Mouse (Mus musculus): ENCODE data around the gene Gfm1.

Gfm1 gene

DNA sequence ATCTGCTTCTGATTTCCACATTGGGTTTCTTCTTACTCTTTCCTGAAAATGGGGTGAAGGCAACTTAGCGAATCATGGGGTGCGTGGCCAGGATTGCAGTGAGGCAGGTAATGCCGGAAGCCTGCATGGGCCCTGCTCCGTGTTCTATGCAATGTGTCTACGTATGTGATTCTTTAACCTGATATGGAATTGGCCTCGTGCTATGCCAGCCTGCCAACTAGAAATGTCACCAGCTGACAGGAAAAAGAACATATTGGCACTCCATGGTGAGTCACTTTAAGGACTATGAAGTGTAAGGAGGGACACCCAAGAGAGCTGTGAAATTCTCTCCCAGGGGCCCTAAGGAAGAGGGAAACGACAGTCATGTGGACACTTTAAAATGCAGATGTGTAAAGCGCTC, 63.2 kb downstream of the Gfm1 start:
- in situ Hi-C loops (cut with MboI, MseI): no loop called here

DNA sequence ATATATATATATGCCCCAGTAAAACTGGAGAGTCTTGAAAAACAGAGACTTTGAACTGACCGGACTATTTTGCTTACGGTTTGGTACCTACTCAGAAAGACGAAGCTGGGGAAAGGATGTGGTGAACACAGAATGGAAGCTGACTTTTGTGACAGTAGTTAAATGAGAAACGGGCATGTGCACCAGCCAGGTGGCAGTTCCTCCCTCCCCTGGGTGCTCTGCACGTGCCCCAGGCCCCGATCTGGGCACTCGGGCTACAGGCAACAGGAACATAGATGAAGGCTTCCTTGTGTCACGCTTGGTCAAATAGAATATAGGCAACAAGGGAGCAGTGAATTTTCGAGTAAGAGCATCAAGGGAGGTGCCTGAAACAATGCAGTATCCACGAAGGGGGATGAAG, 66.4 kb downstream of the Gfm1 start:
- in situ Hi-C loops (cut with MboI, MseI): no loop called here

DNA sequence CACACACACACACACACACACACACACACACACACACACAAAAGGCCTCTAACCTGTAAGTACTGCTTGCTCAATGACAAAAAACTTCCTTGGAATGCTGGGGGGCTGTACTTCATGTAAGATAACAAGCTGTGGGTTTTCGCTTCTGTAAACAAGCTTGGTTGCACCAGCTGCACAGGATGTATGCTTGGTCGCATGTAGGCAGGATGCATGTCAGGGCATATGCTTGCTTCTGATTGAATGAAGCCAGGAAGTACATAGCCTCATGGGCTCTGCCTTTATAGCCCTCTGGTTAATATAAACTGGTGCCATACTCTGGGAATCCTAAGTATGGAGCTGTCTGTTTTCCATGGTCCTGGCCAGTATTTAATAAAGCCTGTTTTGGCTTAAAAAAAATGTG, 68.1 kb downstream of the Gfm1 start:
- in situ Hi-C loops (cut with MboI, MseI): no loop called here

DNA sequence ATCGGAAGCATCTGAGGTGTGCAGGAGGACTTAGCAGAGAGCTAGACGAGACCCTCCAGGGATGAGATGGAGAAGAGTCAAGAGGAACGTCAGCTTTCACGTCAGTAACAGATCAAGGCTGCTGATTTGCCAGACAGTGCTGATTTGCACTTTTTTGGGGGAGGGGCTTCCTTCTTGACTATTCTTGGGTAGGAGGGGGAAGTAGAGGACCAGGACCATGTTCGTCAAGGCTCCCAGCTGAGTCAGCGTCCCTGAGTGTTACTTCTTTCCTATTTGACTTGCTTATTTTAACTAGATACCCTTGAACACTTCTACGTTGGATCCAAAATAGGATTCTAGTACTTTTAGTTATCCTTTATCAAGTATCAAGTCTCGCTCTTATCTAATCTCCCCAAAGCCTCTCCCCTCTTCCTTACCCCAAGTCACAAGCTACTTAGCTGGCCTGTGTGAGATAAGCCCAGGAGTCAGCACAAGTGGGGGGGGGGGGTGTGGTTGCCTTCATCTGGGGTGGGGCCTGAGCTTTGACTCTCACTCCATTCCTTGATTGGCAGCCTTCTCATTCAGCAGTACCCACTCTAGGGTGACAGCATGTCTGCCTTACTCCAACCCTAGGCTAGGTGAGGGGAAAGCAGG, 69.0 kb downstream of the Gfm1 start:
- in situ Hi-C loops (cut with MboI, MseI): no loop called here

DNA sequence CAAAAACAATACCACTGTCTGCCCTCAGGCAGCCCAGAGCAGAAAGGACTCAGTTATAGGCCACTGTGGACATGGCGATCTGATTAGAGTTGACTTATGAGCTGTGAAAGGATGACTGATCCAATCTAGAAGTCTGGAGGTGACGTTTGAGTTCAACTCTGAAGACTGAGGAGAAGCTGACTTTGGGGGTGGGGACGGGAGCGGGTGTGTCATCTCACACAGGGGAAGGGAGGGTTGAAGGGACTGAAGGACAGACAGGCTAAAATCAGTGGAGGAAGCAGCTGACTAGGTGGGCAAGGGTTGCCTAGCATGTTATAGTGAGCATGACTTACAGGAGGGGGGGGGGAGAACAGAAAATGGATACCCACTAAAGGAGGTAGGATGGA, 69.5 kb downstream of the Gfm1 start:
- in situ Hi-C loops (cut with MboI, MseI): no loop called here

DNA sequence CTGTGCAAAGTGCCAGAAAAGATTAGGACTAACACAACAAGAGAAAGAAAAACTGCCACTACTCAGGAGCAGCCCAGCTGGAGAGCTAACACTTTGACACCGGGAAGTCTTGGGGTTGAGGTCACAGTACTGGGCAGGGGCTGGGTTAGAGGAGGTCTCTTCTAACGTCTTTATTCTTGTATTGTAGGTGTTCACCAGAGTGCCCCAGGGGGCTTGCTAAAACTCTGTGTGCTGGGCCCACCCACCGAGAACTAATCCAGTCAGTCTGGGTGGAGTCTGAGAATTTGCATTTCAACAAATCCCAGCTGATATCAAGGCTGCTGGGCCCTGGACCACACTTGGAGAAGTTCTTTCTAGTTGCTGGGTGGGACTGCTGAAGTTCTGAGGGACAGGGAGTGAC, 74.0 kb downstream of the Gfm1 start:
- in situ Hi-C loops (cut with MboI, MseI): no loop called here

DNA sequence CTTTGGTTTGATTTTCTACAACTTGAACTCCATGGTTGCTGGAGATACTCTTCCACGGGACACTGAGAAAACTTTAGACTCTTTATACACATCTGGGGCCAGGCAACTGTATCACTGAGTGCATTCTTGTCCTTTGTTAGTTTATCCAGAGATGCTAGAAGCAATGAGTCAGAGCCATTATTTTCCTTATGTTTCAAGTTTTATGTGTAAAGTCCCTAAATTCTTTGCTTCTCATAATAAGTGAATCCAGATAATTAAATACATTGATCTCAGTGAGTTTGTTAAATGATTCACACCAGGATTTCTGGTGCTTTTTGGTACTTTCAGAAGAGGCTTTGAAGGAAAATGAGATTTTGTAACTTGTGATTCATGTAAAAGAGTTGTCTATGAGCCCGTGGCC, 75.4 kb downstream of the Gfm1 start:
- in situ Hi-C loops (cut with MboI, MseI): no loop called here

DNA sequence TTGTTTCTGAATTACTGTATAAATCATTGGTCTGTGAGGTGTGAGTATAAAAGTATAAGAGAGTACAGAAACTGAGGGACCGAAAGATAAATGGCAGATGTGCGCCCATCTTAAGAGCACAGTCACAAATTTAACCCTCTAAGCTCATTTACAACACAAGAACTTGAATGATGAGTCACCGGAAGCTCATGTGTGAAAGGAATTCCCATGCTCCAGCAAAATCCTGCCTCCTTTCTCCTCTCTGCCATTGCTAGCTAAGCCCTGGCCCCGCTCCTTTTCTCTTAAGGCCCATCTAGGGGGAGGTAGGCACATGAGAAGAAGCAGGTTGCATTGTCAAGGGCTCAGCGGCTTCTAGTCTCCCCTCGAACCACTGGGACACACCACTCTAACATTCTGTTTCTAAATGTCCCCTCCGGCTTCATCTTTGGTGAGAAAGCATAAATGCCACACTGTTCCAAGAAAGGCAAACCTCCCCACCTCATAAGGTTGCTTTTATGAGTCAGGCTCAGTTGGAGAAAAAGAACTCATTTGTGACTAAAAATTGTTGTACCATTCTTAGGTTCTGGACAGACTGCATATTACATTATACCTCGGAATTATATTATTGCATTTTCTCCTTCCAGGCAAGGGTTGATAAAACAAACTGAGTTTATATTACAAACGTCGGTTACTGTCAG, 78.5 kb downstream of the Gfm1 start:
- in situ Hi-C loops (cut with MboI, MseI): no loop called here

DNA sequence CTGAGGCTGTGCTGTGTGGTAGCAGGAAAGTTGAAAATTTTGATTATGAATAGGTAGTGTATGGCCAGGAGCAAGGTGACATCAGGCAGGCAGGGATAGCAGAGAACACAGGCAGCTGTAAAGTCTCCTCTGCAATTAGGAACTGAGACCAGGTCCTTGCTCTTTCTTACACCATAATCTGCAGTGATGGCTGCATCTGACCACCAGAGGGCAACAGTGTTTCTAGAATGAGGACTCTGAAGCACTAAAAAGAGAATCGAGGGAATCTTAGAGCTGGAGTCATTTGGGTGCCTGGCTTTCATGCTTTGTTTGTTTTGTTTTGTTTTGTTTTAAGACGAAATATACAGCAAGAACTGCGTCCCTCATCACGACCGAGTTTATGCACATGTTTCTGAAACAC, 82.9 kb downstream of the Gfm1 start:
- in situ Hi-C loops (cut with MboI, MseI): loop anchor here (5.0 to 10.0 kb wide), 3 partner anchors 34 to 532 kb away; no protein-coding TSS in a partner anchor

DNA sequence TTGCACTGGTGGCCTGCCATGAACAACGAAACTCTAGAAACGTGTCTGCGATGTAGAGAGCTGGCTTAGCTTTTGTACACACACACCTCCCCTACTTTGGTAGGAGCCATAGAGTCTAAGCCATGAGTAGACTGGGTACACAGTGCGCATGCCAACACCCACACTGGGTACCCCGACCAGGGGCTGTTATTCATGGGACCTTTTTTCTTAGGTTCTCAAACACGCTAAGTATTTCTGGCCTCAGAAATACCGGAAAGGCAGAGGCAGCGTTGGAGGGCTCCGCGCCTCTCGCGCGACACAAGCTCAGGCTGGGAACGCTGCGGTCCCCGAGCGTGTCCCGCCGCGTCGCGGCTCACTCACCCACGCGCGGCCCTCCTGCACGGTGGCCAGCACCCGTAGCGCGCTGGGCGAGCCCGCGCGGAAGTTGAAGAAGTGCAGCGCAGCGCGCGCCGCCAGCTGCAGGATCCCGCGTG, 84.9 kb downstream of the Gfm1 start:
- in situ Hi-C loops (cut with MboI, MseI): loop anchor here (5.0 to 10.0 kb wide), 4 partner anchors 32 to 530 kb away; no protein-coding TSS in a partner anchor

DNA sequence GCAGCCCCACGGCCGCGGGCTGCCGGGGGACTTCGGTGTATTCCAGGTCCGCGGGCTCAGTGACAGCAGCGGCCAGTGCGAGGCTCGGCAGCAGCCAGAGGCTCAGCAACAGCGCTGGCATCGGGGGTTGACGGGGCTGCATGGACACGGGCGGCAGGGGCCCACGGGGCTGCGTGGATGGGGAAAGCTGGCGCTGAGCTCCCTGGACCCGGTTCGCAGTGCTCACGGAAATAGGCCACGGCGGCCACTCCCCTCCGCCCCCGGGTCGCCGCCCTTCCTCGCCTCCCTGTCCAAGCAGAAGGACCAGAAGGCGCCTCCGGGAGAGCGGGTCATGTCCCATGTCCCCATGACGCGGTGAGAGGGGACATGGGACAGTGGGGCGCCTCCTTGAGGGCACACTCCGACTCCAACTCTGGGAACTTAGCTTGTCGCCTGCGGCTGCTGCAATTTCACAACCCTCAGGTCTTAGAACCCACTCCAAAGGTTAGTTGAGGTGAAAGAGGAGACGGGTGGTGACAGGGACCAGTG, 85.4 kb downstream of the Gfm1 start, which contains the start of gene Rarres1:
TSS of gene Rarres1 (minus strand) at position 250 of the 528 bp plus-strand sequence.
- in situ Hi-C loops (cut with MboI, MseI): loop anchor here (5.0 to 10.0 kb wide), 2 partner anchors 47 to 529 kb away; no protein-coding TSS in a partner anchor

DNA sequence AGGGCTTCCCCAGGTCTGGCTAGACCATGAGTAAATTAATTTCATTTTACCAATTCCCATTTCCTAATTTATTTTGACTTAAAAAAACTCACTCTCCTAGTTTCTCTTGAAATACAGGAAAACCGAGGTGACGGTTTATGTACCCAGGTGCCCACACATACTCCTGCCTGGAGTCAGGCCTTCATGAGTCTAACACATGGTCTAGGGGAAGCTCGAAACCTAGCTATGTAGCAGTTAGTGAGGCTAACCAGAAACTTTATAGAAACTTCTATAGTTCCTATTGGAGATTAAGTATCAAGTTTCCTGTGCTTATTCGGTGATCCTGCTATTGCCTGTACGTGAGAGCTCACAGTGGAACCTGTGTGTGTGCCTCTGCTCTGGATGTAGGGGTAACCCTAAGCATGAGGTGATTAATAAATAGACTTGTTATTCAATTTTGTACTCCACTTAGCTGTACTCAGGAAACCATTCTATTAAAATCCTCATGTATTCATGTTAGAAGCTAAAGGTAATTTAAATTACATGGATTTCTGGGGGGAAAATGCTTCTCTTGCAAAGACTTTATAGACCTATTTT, 90.8 kb downstream of the Gfm1 start:
- in situ Hi-C loops (cut with MboI, MseI): no loop called here

DNA sequence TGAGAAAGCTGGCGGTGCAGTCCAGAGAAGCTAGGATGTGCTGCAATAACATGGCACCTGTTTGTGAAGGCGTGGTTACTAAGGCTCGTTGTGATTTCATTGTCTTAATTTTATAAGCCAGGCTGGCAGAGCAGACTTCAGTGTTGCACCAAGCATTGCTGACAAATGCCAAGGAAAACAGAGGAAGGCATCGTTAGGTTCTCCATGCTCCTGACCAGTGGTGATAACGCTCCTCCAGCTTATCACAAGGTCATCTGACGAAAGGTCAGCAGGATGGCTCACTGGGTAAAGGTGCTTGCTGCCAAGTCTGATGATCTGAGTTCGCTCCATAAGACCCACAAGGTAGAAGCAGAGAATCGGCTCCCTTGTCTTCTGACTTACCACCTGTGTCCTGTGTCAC, 92.8 kb downstream of the Gfm1 start:
- in situ Hi-C loops (cut with MboI, MseI): no loop called here

DNA sequence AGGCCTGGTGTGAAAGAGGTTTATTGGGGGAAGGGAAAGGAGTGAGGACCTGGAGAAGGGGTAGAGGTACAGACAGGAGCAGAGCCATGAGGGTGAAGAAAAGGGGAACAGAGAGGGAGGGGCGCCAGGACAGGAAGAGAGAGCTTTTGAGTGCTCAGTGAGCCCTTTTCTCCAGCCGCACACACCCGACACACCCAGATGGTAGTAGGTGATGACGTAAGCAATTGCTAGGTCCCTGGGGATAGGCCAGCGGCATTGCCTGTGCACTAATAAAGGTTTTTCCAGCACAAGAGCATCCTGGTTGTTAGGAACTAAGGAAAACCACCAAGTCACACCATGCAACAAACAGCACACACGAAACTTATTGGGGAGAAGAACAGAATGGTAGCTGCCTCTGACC, 94.9 kb downstream of the Gfm1 start:
- in situ Hi-C loops (cut with MboI, MseI): no loop called here

Measured in T-helper 17 cell (primary cell).